Mouse (Mus musculus) ES-Bruce4 (cell line): ENCODE data around the gene Kif1c. TPM values are rescaled to one million over a fixed set of nuclear protein-coding genes. Genes with fewer than 3 reads are reported as not detected.

Experiments used
- H3K27ac ChIP-seq: 2 replicates; pipeline ENCODE4 v1.5.1; 2012; ENCODE audit warnings: low read length, inconsistent platforms; ENCODE audit not compliant: insufficient read depth
- H3K27me3 ChIP-seq: 2 replicates; pipeline ENCODE4 v1.6.1; 2012; ENCODE audit warnings: mild to moderate bottlenecking, low read length, inconsistent platforms; ENCODE audit not compliant: control insufficient read depth, poor library complexity, insufficient read depth, severe bottlenecking
- H3K36me3 ChIP-seq: 2 replicates; pipeline ENCODE4 v1.6.1; 2012; ENCODE audit warnings: inconsistent platforms, mild to moderate bottlenecking, low read length, moderate library complexity; ENCODE audit not compliant: control insufficient read depth, poor library complexity, insufficient read depth, severe bottlenecking
- H3K4me1 ChIP-seq: one replicate; pipeline ENCODE4 v1.8.1; 2011; ENCODE audit warnings: low read length; ENCODE audit not compliant: control insufficient read depth, insufficient read depth
- H3K4me3 ChIP-seq: 2 replicates; pipeline ENCODE4 v1.5.1; 2011; ENCODE audit warnings: low read depth, mild to moderate bottlenecking, low read length
- H3K9ac ChIP-seq: 2 replicates; pipeline ENCODE4 v1.6.1; 2012; ENCODE audit warnings: low read depth, mild to moderate bottlenecking, inconsistent platforms; ENCODE audit not compliant: poor library complexity, severe bottlenecking
- H3K9me3 ChIP-seq: replicated peaks from 2 replicates; pipeline ENCODE4 v1.6.1; 2012; ENCODE audit warnings: mild to moderate bottlenecking, low read length, inconsistent platforms; ENCODE audit not compliant: control insufficient read depth, poor library complexity, insufficient read depth, severe bottlenecking
- CTCF ChIP-seq: IDR thresholded peaks from one replicate; pipeline ENCODE4 v1.8.1; 2011; ENCODE audit warnings: low read depth, low read length
- EP300 ChIP-seq: IDR thresholded peaks from 2 replicates; pipeline ENCODE4 v1.6.1; 2011; ENCODE audit warnings: low read depth, low read length; ENCODE audit not compliant: insufficient read depth
- POLR2A ChIP-seq: IDR thresholded peaks from one replicate; pipeline ENCODE4 v1.8.1; 2011; ENCODE audit warnings: low read length; ENCODE audit not compliant: insufficient read depth
- polyA plus RNA-seq: library from polyadenylated mRNA; stranded (reverse); fragments of >200 nt; gene quantifications from 2 replicates; pipeline ENCODE4 v1.2.4, GENCODE M21; 2011; ENCODE audit warnings: low read depth; ENCODE audit not compliant: missing spikeins, insufficient read depth, insufficient read length

The Kif1c gene
- polyA plus RNA-seq, 1 experiment, result 42.2 TPM

DNA sequence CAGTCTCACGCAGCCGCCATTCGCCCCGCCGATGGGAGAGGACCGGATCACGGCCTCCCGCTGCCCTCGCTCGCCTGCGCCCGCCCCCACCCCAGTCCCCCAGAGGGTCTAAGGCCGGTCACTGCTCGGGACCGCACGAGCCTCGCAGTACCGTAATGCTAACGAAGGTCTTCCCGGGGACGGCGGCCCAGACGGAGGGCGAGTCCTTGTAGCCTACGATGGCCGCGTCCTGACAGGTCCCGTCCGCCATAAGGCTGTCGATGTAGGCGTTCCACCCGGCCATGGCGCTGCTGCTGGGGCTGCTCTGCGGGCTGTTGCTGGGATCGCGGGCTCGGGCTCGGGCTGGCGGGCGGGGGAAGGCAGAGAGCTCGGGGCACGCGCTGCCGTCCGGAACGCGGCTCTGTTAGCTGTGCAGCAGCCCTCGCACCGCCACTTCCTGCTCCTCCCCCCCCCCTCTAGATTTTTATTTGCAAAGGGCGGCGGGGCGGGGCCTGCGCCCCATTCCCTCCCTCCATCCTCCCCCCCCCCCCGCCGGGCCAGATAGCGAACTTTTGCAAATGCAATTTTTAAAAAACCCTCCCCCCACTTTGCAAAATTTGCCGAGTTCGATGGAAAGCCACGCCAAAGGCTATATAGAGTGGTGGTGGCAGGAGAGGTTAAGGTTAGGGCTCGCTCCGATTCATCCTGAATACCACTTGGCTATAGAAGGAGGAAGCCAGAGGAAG lies 46.0 kb upstream of the Kif1c start, which contains the start of gene Pfn1:
TSS of gene Pfn1 (minus strand) at position 447 of the 725 bp plus-strand sequence.
- peaks cover 36% of the 10 kb centered on the region for H3K36me3 ChIP-seq
- peak within 1 kb of the TSS; percentile 100 for H3K4me3 ChIP-seq
- H3K27ac ChIP-seq, result peak within 1 kb of the TSS; percentile 97
- H3K27me3 ChIP-seq, result no peaks in the 10 kb centered on the region
- TF ChIP-seq EP300 (no peak), CTCF (no peak), POLR2A (peak; percentile 40)
- H3K9ac ChIP-seq, result peak within 1 kb of the TSS; percentile 100
- no peaks in the 10 kb centered on the region for H3K9me3 ChIP-seq
- H3K4me1 ChIP-seq, result no peaks in the 10 kb centered on the region

DNA sequence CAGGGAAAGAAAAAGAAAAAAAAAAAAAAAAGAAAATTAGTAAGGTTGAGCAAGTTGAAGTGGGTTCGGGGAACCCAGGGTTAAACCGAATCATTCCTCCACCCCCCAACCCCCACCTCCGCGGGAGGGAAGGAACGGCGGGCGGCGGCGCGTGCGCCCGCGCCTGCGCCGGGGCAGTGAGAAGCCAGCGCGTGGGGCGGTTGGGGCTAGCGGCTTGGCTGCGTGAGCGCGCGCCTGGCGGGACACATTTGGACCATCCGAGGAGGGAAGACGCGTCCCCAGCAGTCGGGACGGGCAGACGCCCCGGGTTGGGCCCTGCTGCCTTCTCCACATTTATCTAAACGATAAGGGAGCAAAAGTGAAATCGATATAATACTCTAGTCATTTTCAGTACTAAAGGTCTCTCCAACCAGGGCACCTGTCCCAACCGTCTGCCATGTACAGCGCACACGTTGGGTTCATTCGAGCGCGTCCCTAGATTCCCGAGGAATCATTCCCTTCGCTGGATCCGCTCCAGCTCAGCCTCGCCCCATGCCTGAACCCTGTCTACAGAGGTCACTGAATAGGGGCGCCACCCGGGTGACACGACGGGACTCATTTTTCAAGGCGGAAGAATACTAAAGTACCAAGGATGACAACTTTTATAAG lies 45.3 kb upstream of the Kif1c start:
- H3K9ac ChIP-seq, result peak overlapping the region; percentile 100
- no peaks in the 10 kb centered on the region for H3K4me1 ChIP-seq
- H3K27ac ChIP-seq, result peak overlapping the region; percentile 97
- H3K4me3 ChIP-seq, result peak overlapping the region; percentile 92
- no peaks in the 10 kb centered on the region for H3K27me3 ChIP-seq
- peaks cover 30% of the 10 kb centered on the region for H3K36me3 ChIP-seq
- H3K9me3 ChIP-seq, result no peaks in the 10 kb centered on the region
- TF ChIP-seq CTCF (no peak), EP300 (no peak), POLR2A (no peak)

DNA sequence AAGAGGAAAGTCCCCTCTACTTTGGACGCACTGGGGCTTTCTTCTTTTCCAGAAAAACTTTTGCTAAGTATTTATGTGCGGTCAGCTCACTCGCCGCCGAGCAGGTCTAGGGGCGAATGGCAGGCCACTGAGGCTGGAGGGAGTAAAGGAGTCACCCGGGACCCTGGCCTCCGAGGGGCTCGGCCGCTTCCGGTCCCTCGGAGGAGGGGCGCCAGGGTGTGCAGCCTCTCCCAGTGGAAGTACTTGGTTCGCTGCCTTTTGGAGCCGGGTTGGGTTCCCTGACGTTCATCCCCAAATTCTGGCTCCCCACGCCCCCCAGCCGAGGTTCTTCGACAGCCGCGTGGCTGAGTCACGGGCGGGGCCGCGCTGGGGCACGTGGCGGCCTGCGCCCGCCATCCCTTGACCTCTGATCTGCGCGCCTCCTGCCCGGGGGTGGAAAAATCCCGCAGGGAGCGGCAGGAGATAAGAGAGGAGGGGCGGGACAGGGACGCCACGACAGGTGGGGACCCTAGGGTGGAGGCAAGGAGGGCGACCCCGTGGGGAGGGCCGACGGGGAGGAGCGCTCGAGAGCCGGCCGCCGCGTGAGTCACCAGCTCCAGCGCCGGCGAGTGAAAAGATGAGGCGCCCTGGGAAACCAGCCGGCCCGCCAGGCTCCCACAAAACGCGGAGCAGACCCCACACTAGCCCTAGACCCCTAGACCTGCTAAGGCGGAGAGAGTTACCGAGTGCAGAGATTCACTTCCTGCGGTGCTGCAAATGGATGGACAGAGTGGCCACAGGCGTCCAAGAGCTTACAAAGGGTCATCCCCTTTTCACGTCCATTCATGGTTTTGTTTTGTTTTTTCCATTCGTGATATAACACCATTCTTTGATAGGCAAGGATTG lies 44.5 kb upstream of the Kif1c start:
- Histone ChIP-seq H3K9ac (peak overlapping the region; percentile 100), H3K4me3 (peak overlapping the region; percentile 92), H3K27me3 (no peaks in the 10 kb centered on the region), H3K4me1 (no peaks in the 10 kb centered on the region), H3K27ac (peak overlapping the region; percentile 97), H3K36me3 (peaks cover 22% of the 10 kb centered on the region), H3K9me3 (no peaks in the 10 kb centered on the region)
- no peak for TF ChIP-seq CTCF
- no peak for TF ChIP-seq EP300

DNA sequence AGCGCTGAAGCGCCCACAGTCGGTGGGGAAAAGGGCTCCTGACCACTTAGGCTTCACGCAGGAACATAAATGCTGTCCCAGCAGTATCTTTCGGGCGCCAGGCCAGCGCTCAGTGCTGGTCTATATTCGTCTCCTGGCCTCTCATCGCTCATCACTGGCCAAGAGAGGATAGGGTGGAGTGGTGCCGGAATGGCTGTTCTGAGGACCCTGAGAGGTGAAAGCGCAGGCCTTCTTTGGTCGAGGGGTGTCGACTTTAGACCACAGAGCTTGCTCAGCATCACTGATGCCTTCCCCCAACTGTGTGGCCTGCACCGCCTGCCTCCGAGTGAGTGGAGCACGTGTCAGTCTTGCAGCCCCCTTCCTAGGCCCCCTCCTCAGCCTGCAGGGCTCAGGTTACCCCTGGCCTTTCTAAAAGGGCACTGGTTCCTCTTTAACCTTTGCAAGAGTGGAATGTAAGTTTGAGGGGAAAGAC lies 43.9 kb upstream of the Kif1c start:
- peak overlapping the region; percentile 100 for H3K9ac ChIP-seq
- peaks cover 15% of the 10 kb centered on the region for H3K36me3 ChIP-seq
- H3K27ac ChIP-seq, result peak overlapping the region; percentile 97
- no peaks in the 10 kb centered on the region for H3K4me1 ChIP-seq
- H3K27me3 ChIP-seq, result no peaks in the 10 kb centered on the region
- TF ChIP-seq CTCF, result no peak
- TF ChIP-seq POLR2A, result no peak
- TF ChIP-seq EP300, result no peak; the same call in 1 of the 2 replicates
- peak overlapping the region; percentile 92 for H3K4me3 ChIP-seq
- H3K9me3 ChIP-seq, result no peaks in the 10 kb centered on the region

DNA sequence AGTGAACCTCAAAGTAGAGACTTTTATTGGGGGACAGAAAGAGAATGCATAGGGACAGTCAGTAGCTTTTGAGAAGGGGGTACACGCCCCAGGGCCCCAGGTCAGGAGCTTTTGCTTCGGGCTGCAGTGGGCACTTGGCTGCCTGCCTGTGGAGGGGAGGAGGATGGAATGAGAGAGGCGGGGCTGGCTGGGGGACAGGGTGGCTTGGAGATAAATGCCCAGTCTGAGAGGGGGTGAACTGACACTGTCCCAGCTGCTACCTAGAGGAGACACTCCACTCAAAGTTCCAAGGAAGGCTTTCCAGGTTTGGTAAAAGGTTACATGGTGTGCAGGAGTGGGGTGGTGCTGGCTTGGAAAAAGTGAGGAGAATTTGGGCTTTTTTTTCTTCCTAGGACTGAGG lies 43.4 kb upstream of the Kif1c start, which contains the start of gene Eno3:
TSS of gene Eno3 (plus strand) at position 239 of the 400 bp plus-strand sequence.
- no peaks in the 10 kb centered on the region for H3K27me3 ChIP-seq
- peak within 1 kb of the TSS; percentile 92 for H3K4me3 ChIP-seq
- TF ChIP-seq CTCF (no peak), EP300 (no peak), POLR2A (no peak)
- peak within 1 kb of the TSS; percentile 100 for H3K9ac ChIP-seq
- no peaks in the 10 kb centered on the region for H3K4me1 ChIP-seq
- H3K9me3 ChIP-seq, result no peaks in the 10 kb centered on the region
- peaks cover 12% of the 10 kb centered on the region for H3K36me3 ChIP-seq
- peak within 1 kb of the TSS; percentile 97 for H3K27ac ChIP-seq
